Mouse (Mus musculus) cortical plate, adult 2 months (tissue): ENCODE measurements around the gene Got1.

Experiments used
- CTCF ChIP-seq: fragments of 200-500 bp; IDR thresholded peaks from 2 replicates; pipeline ENCODE4 v1.5.1; 2011; ENCODE audit warnings: mild to moderate bottlenecking, control low read depth, low read length; ENCODE audit not compliant: insufficient read depth; ENCODE audit errors: extremely low read depth
- POLR2A ChIP-seq: fragments of 200-500 bp; IDR thresholded peaks from 2 replicates; pipeline ENCODE4 v1.6.1; 2011; ENCODE audit warnings: mild to moderate bottlenecking, low read length, control low read depth; ENCODE audit not compliant: insufficient read depth; ENCODE audit errors: extremely low read depth

DNA sequence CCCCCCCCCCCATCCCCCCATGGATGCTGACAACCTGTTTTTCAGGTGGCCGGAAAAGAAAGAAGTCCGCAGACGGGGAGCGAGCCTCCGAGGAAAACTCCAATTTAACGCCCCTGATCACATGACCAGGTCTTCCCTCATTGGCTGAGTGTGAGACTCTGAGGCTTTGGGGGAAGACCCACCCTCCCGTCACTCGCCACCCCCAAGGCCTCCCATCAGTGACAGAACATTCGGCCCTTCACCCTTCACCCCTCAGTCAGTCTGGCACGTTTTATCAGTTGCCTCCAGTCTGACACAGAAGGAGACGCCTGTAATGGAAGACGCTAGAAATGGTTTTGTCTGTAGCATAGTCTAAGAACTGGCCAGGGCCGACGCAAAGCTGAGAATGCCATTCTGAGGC is 29.5 kb downstream of the Got1 start:
- TF ChIP-seq CTCF (no peak), POLR2A (no peak)
